Mouse (Mus musculus) frontal cortex, postnatal 10 days (tissue): ENCODE measurements around the gene Zglp1.

Experiments
- DNase-seq, 2 experiments: peaks; one replicate each; pipeline ENCODE4 v3.0.0; 2022; ENCODE audit warnings: low spot score in 2 of 2, mixed read lengths in 1 of 2

The Zglp1 gene

GRCm38 (mm10) chr9:21067006-21067684, at the start of gene Zglp1:
Zglp1 (minus strand) TSS chr9:21067093.
- no peak for DNase-seq

GRCm38 (mm10) chr9:21115105-21115504, 48.2 kb upstream of the Zglp1 start:
- DNase-seq: no peak

GRCm38 (mm10) chr9:21114190-21114589, 47.3 kb upstream of the Zglp1 start:
- DNase-seq: no peak

GRCm38 (mm10) chr9:21113751-21114150, 46.9 kb upstream of the Zglp1 start:
- no peak for DNase-seq

GRCm38 (mm10) chr9:21107607-21108237, 40.8 kb upstream of the Zglp1 start:
- DNase-seq: no peak

- DNase-seq: no peak
These were observed 39.1 kb upstream of the Zglp1 start for GRCm38 (mm10) chr9:21105760-21106564.

- DNase-seq: no peak
These were observed 37.9 kb upstream of the Zglp1 start for GRCm38 (mm10) chr9:21104814-21105213.

- DNase-seq: no peak
These were observed 35.2 kb upstream of the Zglp1 start for GRCm38 (mm10) chr9:21102076-21102475.

- no peak for DNase-seq
These were observed 33.7 kb upstream of the Zglp1 start for GRCm38 (mm10) chr9:21100447-21101161.

GRCm38 (mm10) chr9:21097793-21098192, 30.9 kb upstream of the Zglp1 start:
- no peak for DNase-seq

GRCm38 (mm10) chr9:21095958-21096357, 29.1 kb upstream of the Zglp1 start:
- no peak for DNase-seq

- DNase-seq: no peak
These were observed 26.5 kb upstream of the Zglp1 start for GRCm38 (mm10) chr9:21093423-21093822.

GRCm38 (mm10) chr9:21091707-21092320, 24.9 kb upstream of the Zglp1 start, which contains the start of the genes Gm38431 and Raver1:
Gm38431 (minus strand) TSS chr9:21091997.
Raver1 (minus strand) TSS chr9:21092008.
- DNase-seq: peak; percentile 97

GRCm38 (mm10) chr9:21090972-21091706, 24.2 kb upstream of the Zglp1 start:
- DNase-seq: no peak

GRCm38 (mm10) chr9:21090537-21090936, 23.6 kb upstream of the Zglp1 start:
- no peak for DNase-seq

- no peak for DNase-seq
These were observed 16.4 kb upstream of the Zglp1 start for GRCm38 (mm10) chr9:21083324-21083723.

GRCm38 (mm10) chr9:21081127-21081526, 14.2 kb upstream of the Zglp1 start:
- no peak for DNase-seq

- no peak for DNase-seq
These were observed 8.7 kb upstream of the Zglp1 start for GRCm38 (mm10) chr9:21075625-21076024.

GRCm38 (mm10) chr9:21074173-21074572, 7.3 kb upstream of the Zglp1 start:
- DNase-seq: no peak

GRCm38 (mm10) chr9:21073044-21073840, 6.3 kb upstream of the Zglp1 start, which contains the start of the genes Gm49373 and Fdx1l:
Gm49373 (minus strand) TSS chr9:21073096.
Fdx1l (minus strand) TSS chr9:21073614.
- DNase-seq: peak; percentile 83 to 90
